Mouse (Mus musculus) granulocyte monocyte progenitor cell, adult 5-6 weeks (primary cell): ENCODE data around the gene Fto. TPM values are rescaled to one million over a fixed set of nuclear protein-coding genes. Genes with fewer than 3 reads are reported as not detected.
A peak's percentile ranks its signal among the peaks of the same experiment; 100 is the strongest.

Experiments
- ATAC-seq: replicated peaks from 2 replicates; pipeline ENCODE4 v1.8.0; 2016; ENCODE audit warnings: mild to moderate bottlenecking, moderate TSS enrichment, inconsistent platforms; ENCODE audit not compliant: poor library complexity, severe bottlenecking
- total RNA-seq, 2 experiments: library from RNA; stranded (forward) in 1 of 2; stranded (reverse) in 1 of 2; fragments of 200-712, 200-1000 nt in 1 of 2; fragments of >200 nt in 1 of 2; fragmentation: Nextera tagmentation in 1 of 2; gene quantifications; 2 replicates each; pipeline ENCODE4 v1.2.3; 2014 to 2017

Fto gene
- total RNA-seq, 2 experiments from 2014 or later = 31.4 to 61.5 TPM

- ATAC-seq = no peak
Measured at GRCm38 (mm10) chr8:91576086-91576917, 263.0 kb downstream of the Fto start.

GRCm38 (mm10) chr8:91576918-91577241 is 263.6 kb downstream of the Fto start:
- ATAC-seq = no peak

- no peak for ATAC-seq
Measured at GRCm38 (mm10) chr8:91577605-91578004, 264.3 kb downstream of the Fto start.

GRCm38 (mm10) chr8:91584620-91585415 is 271.5 kb downstream of the Fto start:
- ATAC-seq = no peak

- no peak for ATAC-seq
Measured at GRCm38 (mm10) chr8:91592436-91593105, 279.2 kb downstream of the Fto start.

GRCm38 (mm10) chr8:91593202-91593781 is 280.0 kb downstream of the Fto start:
- ATAC-seq = no peak

- no peak for ATAC-seq
Measured at GRCm38 (mm10) chr8:91599349-91599837, 286.1 kb downstream of the Fto start.

- no peak for ATAC-seq
Measured at GRCm38 (mm10) chr8:91603751-91604150, 290.4 kb downstream of the Fto start.

- ATAC-seq = no peak
Measured at GRCm38 (mm10) chr8:91605901-91606300, 292.6 kb downstream of the Fto start.

- ATAC-seq = no peak
Measured at GRCm38 (mm10) chr8:91607091-91607490, 293.8 kb downstream of the Fto start.

GRCm38 (mm10) chr8:91611191-91611590 is 297.9 kb downstream of the Fto start:
- no peak for ATAC-seq

GRCm38 (mm10) chr8:91611723-91612362 is 298.5 kb downstream of the Fto start:
- ATAC-seq = no peak

- no peak for ATAC-seq
Measured at GRCm38 (mm10) chr8:91612387-91613130, 299.2 kb downstream of the Fto start.

GRCm38 (mm10) chr8:91613603-91614002 is 300.3 kb downstream of the Fto start:
- peak; percentile 48 for ATAC-seq

- no peak for ATAC-seq
Measured at GRCm38 (mm10) chr8:91615196-91615595, 301.9 kb downstream of the Fto start.

- no peak for ATAC-seq
Measured at GRCm38 (mm10) chr8:91615781-91616683, 302.7 kb downstream of the Fto start.

GRCm38 (mm10) chr8:91617772-91618171 is 304.4 kb downstream of the Fto start:
- ATAC-seq = no peak

GRCm38 (mm10) chr8:91622757-91623156 is 309.4 kb downstream of the Fto start:
- no peak for ATAC-seq
